Mouse (Mus musculus) myocyte (in vitro differentiated cells): ENCODE data around the gene Ankdd1b. TPM values are rescaled to one million over a fixed set of nuclear protein-coding genes. Genes with fewer than 3 reads are reported as not detected.

ENCODE experiments used
- H3K27me3 ChIP-seq: one replicate; pipeline ENCODE4 v1.6.1; 2011; ENCODE audit not compliant: control insufficient read depth, insufficient read depth, insufficient read length
- H3K36me3 ChIP-seq: one replicate; pipeline ENCODE4 v1.6.1; 2011; ENCODE audit not compliant: control insufficient read depth, insufficient read depth
- H3K4me2 ChIP-seq: one replicate; pipeline ENCODE4 v1.6.1; 2011; ENCODE audit warnings: low read depth, control low read depth
- H3K4me3 ChIP-seq: one replicate; pipeline ENCODE4 v1.5.1; 2011; ENCODE audit warnings: mild to moderate bottlenecking, control low read depth, moderate library complexity
- H3K79me2 ChIP-seq: one replicate; pipeline ENCODE4 v1.6.1; 2011; ENCODE audit not compliant: control insufficient read depth, insufficient read depth
- H3ac ChIP-seq: one replicate; pipeline ENCODE4 v1.6.1; 2011; ENCODE audit not compliant: control insufficient read depth, insufficient read length
- CEBPB ChIP-seq: IDR thresholded peaks from 2 replicates; pipeline ENCODE4 v1.6.1; 2011; ENCODE audit warnings: mild to moderate bottlenecking, moderate library complexity; ENCODE audit not compliant: poor library complexity, insufficient read depth, severe bottlenecking
- E2F4 ChIP-seq: IDR thresholded peaks from one replicate; pipeline ENCODE4 v1.6.1; 2011; ENCODE audit warnings: mild to moderate bottlenecking, control low read depth, moderate library complexity; ENCODE audit not compliant: insufficient read depth
- MAX ChIP-seq: IDR thresholded peaks from one replicate; pipeline ENCODE4 v1.6.1; 2011; ENCODE audit warnings: low read depth, mild to moderate bottlenecking, control low read depth
- MYOD1 ChIP-seq, 3 experiments: IDR thresholded peaks; one replicate each; pipeline ENCODE4 v1.6.1; 2011; ENCODE audit warnings: control low read depth in 2 of 3, low read depth in 2 of 3, mild to moderate bottlenecking in 2 of 3, moderate library complexity in 1 of 3; ENCODE audit not compliant: insufficient read length in 2 of 3, control insufficient read depth in 1 of 3
- MYOG ChIP-seq, 3 experiments: IDR thresholded peaks; one replicate each; pipeline ENCODE4 v1.6.1; 2011; ENCODE audit warnings: control low read depth in 2 of 3, low read depth in 2 of 3, mild to moderate bottlenecking in 2 of 3; ENCODE audit not compliant: insufficient read length in 2 of 3, control insufficient read depth in 1 of 3, insufficient read depth in 1 of 3
- POLR2A ChIP-seq: IDR thresholded peaks from one replicate; pipeline ENCODE4 v1.6.1; 2011; ENCODE audit warnings: low read depth, mild to moderate bottlenecking, control low read depth, moderate library complexity; ENCODE audit not compliant: insufficient read length
- POLR2AphosphoS2 ChIP-seq: IDR thresholded peaks from one replicate; pipeline ENCODE4 v1.6.1; 2011; ENCODE audit warnings: low read depth, control low read depth; ENCODE audit not compliant: insufficient read length
- REST ChIP-seq: IDR thresholded peaks from one replicate; pipeline ENCODE4 v1.6.1; 2011; ENCODE audit warnings: mild to moderate bottlenecking, control low read depth, moderate library complexity; ENCODE audit not compliant: insufficient read depth, insufficient read length
- SRF ChIP-seq: IDR thresholded peaks from one replicate; pipeline ENCODE4 v1.6.1; 2011; ENCODE audit warnings: low read depth; ENCODE audit not compliant: control insufficient read depth, insufficient read length
- TCF12 ChIP-seq: IDR thresholded peaks from one replicate; pipeline ENCODE4 v1.6.1; 2011; ENCODE audit warnings: mild to moderate bottlenecking, control low read depth; ENCODE audit not compliant: poor library complexity, insufficient read depth, severe bottlenecking
- TCF3 ChIP-seq: IDR thresholded peaks from one replicate; pipeline ENCODE4 v1.6.1; 2011; ENCODE audit warnings: low read depth, control low read depth; ENCODE audit not compliant: insufficient read length
- USF1 ChIP-seq: IDR thresholded peaks from one replicate; pipeline ENCODE4 v1.6.1; 2011; ENCODE audit warnings: low read depth, mild to moderate bottlenecking, control low read depth, moderate library complexity
- polyA plus RNA-seq: library from polyadenylated mRNA; unstranded; fragments of >200 nt; fragmentation: generic; extraction: Trizol; gene quantifications from one replicate; pipeline ENCODE4 v1.2.1, GENCODE M21; 2012; ENCODE audit warnings: missing spikeins

Gene Ankdd1b
- polyA plus RNA-seq = not detected

DNA sequence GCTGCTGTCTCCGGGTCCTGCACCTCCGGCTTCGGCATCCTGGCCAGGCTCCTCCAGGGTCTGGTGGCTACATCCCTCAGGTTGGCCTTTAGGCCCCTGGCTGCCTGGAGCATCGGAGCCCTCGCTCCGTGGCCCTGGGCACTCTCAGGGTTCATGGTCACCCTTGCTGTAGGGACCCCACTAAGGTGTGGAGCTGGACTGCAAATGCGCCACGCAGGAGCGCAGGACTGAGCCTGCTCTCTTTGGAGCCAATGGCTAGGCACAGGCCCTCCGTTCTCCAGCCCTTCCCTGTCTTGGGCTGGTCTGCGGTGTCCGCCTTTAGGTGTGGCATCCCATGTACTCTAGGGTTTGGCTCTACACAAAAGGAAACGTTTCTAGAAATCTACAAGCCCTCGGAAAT, at the start of gene Ankdd1b:
TSS of gene Ankdd1b (minus strand) at position 242 of the 400 bp plus-strand sequence.
- Histone ChIP-seq H3K36me3 (no peaks in the 10 kb centered on the region), H3K79me2 (no peaks in the 10 kb centered on the region), H3K27me3 (no peaks in the 10 kb centered on the region), H3K4me3 (no peak within 1 kb of the TSS), H3K4me2 (no peak within 1 kb of the TSS), H3ac (no peak within 1 kb of the TSS)
- TF ChIP-seq E2F4 (no peak), POLR2AphosphoS2 (no peak), MYOG (IDR thresholded peaks at IDR 0.05; ENCODE audit: control insufficient read depth in 1 of 3, insufficient read depth in 1 of 3, insufficient read length in 2 of 3, low read depth in 2 of 3) (no peak), MAX (no peak), CEBPB (no peak), TCF12 (no peak), POLR2A (no peak), USF1 (no peak), TCF3 (no peak), SRF (no peak), MYOD1 (IDR thresholded peaks at IDR 0.05; ENCODE audit: control insufficient read depth in 1 of 3, insufficient read length in 2 of 3, low read depth in 2 of 3) (no peak), REST (no peak)

DNA sequence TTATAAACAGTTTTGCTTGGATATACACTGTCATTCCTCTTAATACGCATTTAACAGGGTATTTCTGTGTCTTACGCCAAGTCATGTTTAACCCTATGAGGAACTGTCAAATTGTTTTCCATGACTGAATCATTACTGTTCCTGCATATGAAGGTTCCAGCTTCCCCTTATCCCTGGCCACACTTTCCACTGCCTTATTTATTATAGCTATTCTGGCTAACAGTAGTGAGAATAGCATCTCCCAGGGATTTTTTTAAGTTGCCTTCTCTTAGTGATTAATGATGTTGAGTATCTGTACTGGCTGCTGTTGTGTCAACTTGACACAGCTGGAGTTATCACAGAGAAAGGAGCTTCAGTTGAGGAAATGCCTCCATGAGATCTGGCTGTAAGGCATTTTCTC, 46.3 kb upstream of the Ankdd1b start:
- H3K27me3 ChIP-seq = no peaks in the 10 kb centered on the region
- H3K79me2 ChIP-seq = no peaks in the 10 kb centered on the region
- peaks cover 14% of the 10 kb centered on the region for H3K36me3 ChIP-seq
- no peak overlapping the region for H3ac ChIP-seq
- no peak overlapping the region for H3K4me2 ChIP-seq
- H3K4me3 ChIP-seq = no peak overlapping the region
- no peak for TF ChIP-seq TCF3

DNA sequence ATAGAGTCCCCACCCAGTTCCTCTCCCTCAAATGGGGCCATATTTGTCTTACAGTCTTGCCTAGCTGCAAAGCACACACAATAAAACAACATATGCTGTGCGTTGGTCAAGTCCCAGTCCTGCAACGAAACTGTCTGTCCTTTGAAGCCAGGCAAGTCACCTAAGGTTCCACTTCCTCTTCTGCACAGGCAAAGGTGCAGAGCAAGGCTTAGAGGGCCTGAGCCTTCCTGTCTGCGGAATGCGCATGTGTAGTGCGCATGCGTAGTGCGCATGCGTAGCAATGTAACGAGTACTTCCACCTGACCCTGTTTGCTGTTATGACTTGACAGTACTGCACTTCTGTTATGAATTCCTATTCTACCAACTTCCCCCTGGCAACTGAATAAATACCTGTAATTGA, 45.3 kb upstream of the Ankdd1b start:
- no peak for TF ChIP-seq CEBPB
- Histone ChIP-seq H3K79me2 (no peaks in the 10 kb centered on the region), H3K36me3 (peaks cover 14% of the 10 kb centered on the region), H3K4me2 (no peak overlapping the region), H3K4me3 (no peak overlapping the region), H3K27me3 (no peaks in the 10 kb centered on the region), H3ac (no peak overlapping the region)

DNA sequence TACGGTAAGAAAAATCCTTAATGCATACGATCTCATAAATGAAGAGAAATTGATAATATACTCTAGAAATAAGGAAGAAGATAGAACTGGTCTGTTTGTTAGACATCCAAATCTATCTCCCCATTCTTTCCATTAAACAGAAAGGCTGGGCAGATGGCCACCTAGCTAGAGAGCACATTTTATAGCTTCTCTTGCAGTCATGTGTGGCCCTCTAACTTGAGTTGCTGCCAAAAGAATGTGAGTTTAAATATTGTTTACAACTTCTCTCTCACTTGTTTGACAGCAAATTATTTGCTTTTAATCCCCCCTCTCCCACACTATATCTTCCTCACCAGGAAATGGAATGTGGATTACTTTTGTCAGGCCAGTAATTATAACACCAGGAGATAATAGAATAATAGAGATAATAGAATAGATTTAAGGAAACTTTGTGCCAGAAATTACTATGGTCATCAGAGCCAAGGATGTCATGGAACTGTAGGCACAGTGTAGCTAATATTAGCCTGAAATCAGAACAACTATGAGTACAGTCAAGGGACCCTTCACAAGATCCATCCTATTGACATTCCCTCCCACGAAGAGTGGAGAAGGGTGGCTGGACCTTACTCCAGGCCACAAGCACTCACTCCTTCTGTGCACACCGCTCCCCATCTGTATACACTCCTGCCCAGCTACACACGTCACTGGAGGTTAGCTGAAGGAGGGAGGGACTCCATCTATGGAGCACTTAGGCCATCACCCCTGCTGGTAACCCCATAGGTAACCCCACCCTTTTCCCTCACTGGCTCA, 43.4 kb upstream of the Ankdd1b start:
- Histone ChIP-seq H3K4me3 (no peak overlapping the region), H3ac (no peak overlapping the region), H3K36me3 (peaks cover 14% of the 10 kb centered on the region), H3K4me2 (no peak overlapping the region), H3K27me3 (no peaks in the 10 kb centered on the region), H3K79me2 (peaks cover under 1% of the 10 kb centered on the region)
- TF ChIP-seq CEBPB (no peak), MYOD1 (IDR thresholded peaks at IDR 0.05; ENCODE audit: control insufficient read depth in 1 of 3, insufficient read length in 2 of 3, low read depth in 2 of 3) (no peak), MYOG (IDR thresholded peaks at IDR 0.05; ENCODE audit: control insufficient read depth in 1 of 3, insufficient read depth in 1 of 3, insufficient read length in 2 of 3, low read depth in 2 of 3) (no peak), TCF3 (no peak), POLR2AphosphoS2 (no peak), POLR2A (no peak), TCF12 (no peak), E2F4 (no peak), MAX (no peak), REST (no peak)

DNA sequence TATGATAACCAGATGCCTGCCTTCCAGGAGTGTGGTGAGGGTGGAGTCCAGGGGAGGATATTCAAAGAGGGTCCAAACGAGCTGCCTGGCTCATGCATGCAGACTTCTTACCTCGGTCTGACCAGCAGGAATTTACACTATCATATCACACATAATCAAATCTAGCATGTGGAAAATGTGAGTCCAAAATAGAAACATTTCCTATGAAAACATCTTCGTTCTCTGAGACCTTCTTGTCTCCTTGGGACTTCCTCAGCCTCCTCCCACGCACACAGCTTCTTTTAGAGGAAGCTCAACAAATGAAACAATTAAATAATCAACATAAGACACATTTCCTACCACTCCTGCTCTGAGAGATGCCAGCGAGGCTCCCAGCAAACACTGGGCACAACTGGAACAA, 40.9 kb upstream of the Ankdd1b start:
- peaks cover 19% of the 10 kb centered on the region for H3K36me3 ChIP-seq
- no peak for TF ChIP-seq E2F4
- TF ChIP-seq MYOD1 (IDR thresholded peaks at IDR 0.05; ENCODE audit: control insufficient read depth in 1 of 3, insufficient read length in 2 of 3, low read depth in 2 of 3) = no peak
- TF ChIP-seq POLR2AphosphoS2 = no peak
- TF ChIP-seq REST = no peak
- no peak for TF ChIP-seq USF1
- TF ChIP-seq TCF3 = no peak
- TF ChIP-seq TCF12 = no peak
- TF ChIP-seq MAX = no peak
- TF ChIP-seq MYOG (IDR thresholded peaks at IDR 0.05; ENCODE audit: control insufficient read depth in 1 of 3, insufficient read depth in 1 of 3, insufficient read length in 2 of 3, low read depth in 2 of 3) = no peak
- TF ChIP-seq SRF = no peak
- TF ChIP-seq CEBPB = no peak
- no peak for TF ChIP-seq POLR2A
- peak overlapping the region; percentile 88 for H3K4me2 ChIP-seq
- H3K27me3 ChIP-seq = no peaks in the 10 kb centered on the region
- H3ac ChIP-seq = no peak overlapping the region
- H3K79me2 ChIP-seq = peaks cover 4% of the 10 kb centered on the region
- no peak overlapping the region for H3K4me3 ChIP-seq
